Mouse (Mus musculus) left cerebral cortex, postnatal 10 days (tissue): Measurements from ENCODE around the gene Gpr75. TPM values are rescaled to one million over a fixed set of nuclear protein-coding genes. Genes with fewer than 3 reads are reported as not detected.

Experiments
- DNase-seq, 2 experiments: peaks; one replicate each; pipeline ENCODE4 v3.0.0; 2021 to 2022; ENCODE audit warnings: low spot score in 2 of 2, mixed read lengths in 1 of 2; ENCODE audit errors: extremely low spot score in 1 of 2
- intact Hi-C: fragments of 180-260 bp; cut with DNase I; formaldehyde crosslinking; loops from one replicate; pipeline ENCODE4 v1.15.1; 2025
- total RNA-seq, 2 experiments: library from RNA; stranded (reverse); gene quantifications; 2 replicates each; pipeline ENCODE4 v1.2.3; 2021

Gene Gpr75
- total RNA-seq, result 1 to 10 TPM; 8.1 to 8.4 TPM

GRCm38 (mm10) chr11:30885171-30885871 is at the start of gene Gpr75, which contains the start of gene Asb3:
Gene Gpr75, plus strand, starts transcription at chr11:30885358.
Gene Asb3, plus strand, starts transcription at chr11:30885416.
- intact Hi-C loops, result no loop called here
- DNase-seq, result peak; percentile 45 to 70

GRCm38 (mm10) chr11:30838793-30839192 is 46.4 kb upstream of the Gpr75 start:
- intact Hi-C loops, result no loop called here
- no peak for DNase-seq

- DNase-seq, result no peak
- intact Hi-C loops, result no loop called here
Measured at GRCm38 (mm10) chr11:30844355-30844754, 40.8 kb upstream of the Gpr75 start.

GRCm38 (mm10) chr11:30872425-30872824 is 12.7 kb upstream of the Gpr75 start:
- intact Hi-C loops, result no loop called here
- DNase-seq, result no peak

GRCm38 (mm10) chr11:30888153-30888552 is 3.0 kb downstream of the Gpr75 start:
- DNase-seq, result no peak
- intact Hi-C loops, result no loop called here

- intact Hi-C loops, result no loop called here
Measured at GRCm38 (mm10) chr11:30896201-30896600, 11.0 kb downstream of the Gpr75 start.

GRCm38 (mm10) chr11:30899312-30899711 is 14.2 kb downstream of the Gpr75 start:
- intact Hi-C loops, result no loop called here
- DNase-seq, result no peak

More at GRCm38 (mm10) chr11:30896201-30896600, 11.0 kb downstream of the Gpr75 start:
- DNase-seq, result no peak

- intact Hi-C loops, result no loop called here
Measured at GRCm38 (mm10) chr11:30912311-30912710, 27.2 kb downstream of the Gpr75 start.

GRCm38 (mm10) chr11:30920641-30921040 is 35.5 kb downstream of the Gpr75 start:
- DNase-seq, result no peak
- intact Hi-C loops, result no loop called here

More at GRCm38 (mm10) chr11:30912311-30912710, 27.2 kb downstream of the Gpr75 start:
- DNase-seq, result no peak

- intact Hi-C loops, result no loop called here
- no peak for DNase-seq
Measured at GRCm38 (mm10) chr11:30923283-30923682, 38.1 kb downstream of the Gpr75 start.

GRCm38 (mm10) chr11:30928079-30928478 is 42.9 kb downstream of the Gpr75 start:
- DNase-seq, result no peak
- intact Hi-C loops, result no loop called here

GRCm38 (mm10) chr11:30928498-30928897 is 43.3 kb downstream of the Gpr75 start:
- intact Hi-C loops, result no loop called here

More at GRCm38 (mm10) chr11:30928498-30928897, 43.3 kb downstream of the Gpr75 start:
- DNase-seq, result no peak

Other genes with a start within 250 kb of the Gpr75 start
- 10 to 100 TPM; 23.8 to 26.4 TPM for gene Acyp2, start 235.8 kb upstream of the Gpr75 start, total RNA-seq
- 10 to 100 TPM; 54.5 to 55.2 TPM for gene Psme4, start 113.6 kb upstream of the Gpr75 start, total RNA-seq
- 10 to 100 TPM; 14.2 to 16.2 TPM for gene Asb3, start 58 bp downstream of the Gpr75 start, total RNA-seq
- 10 to 100 TPM; 49.8 to 54.5 TPM for gene Erlec1, start 69.0 kb downstream of the Gpr75 start, total RNA-seq
- gene Chac2, start 101.0 kb downstream of the Gpr75 start, total RNA-seq, result 10 to 100 TPM; 15.4 to 16.4 TPM